Mouse (Mus musculus): ENCODE data around the gene Lss. TPM values are rescaled to one million over a fixed set of nuclear protein-coding genes. Genes with fewer than 3 reads are reported as not detected.

Lss gene
- polyA plus RNA-seq, 1 experiment from 2014 or later: 13.7 TPM

GRCm38 (mm10) chr10:76550458-76550857 is 19.1 kb downstream of the Lss start:
- H3K27ac ChIP-seq (ENCODE audit: low read depth, low read length): no peak overlapping the region
- TF ChIP-seq CTCF (IDR thresholded peaks at IDR 0.05; ENCODE audit: low read depth): peak; percentile 69
- H3K4me3 ChIP-seq (ENCODE audit: low read depth, low read length): no peak overlapping the region
- H3K4me2 ChIP-seq (replicated peaks; ENCODE audit: low read depth): no peak overlapping the region
- H3K9ac ChIP-seq (ENCODE audit: low read depth, low read length): no peak overlapping the region
- H3K9me3 ChIP-seq (ENCODE audit: control insufficient read depth): no peaks in the 10 kb centered on the region
- 91% methylated on average over 5 of the region's 5 CpGs for WGBS
- no peaks in the 10 kb centered on the region for H3K27me3 ChIP-seq (replicated peaks; ENCODE audit: control insufficient read depth, insufficient read depth, low read length)
- ATAC-seq: no peak
- H3K4me1 ChIP-seq (replicated peaks; ENCODE audit: control insufficient read depth, insufficient read depth, low read length): no peaks in the 10 kb centered on the region
- H3K36me3 ChIP-seq (ENCODE audit: control insufficient read depth, insufficient read depth): peaks cover 86% of the 10 kb centered on the region

GRCm38 (mm10) chr10:76551556-76551955 is 20.2 kb downstream of the Lss start:
- H3K27ac ChIP-seq (ENCODE audit: low read depth, low read length): no peak overlapping the region
- no peaks in the 10 kb centered on the region for H3K27me3 ChIP-seq (replicated peaks; ENCODE audit: control insufficient read depth, insufficient read depth, low read length)
- no peak for TF ChIP-seq CTCF (IDR thresholded peaks at IDR 0.05; ENCODE audit: low read depth)
- no peak overlapping the region for H3K4me2 ChIP-seq (replicated peaks; ENCODE audit: low read depth)
- peaks cover 84% of the 10 kb centered on the region for H3K36me3 ChIP-seq (ENCODE audit: control insufficient read depth, insufficient read depth)
- 77% methylated on average over 3 of the region's 3 CpGs for WGBS
- H3K9me3 ChIP-seq (ENCODE audit: control insufficient read depth): no peaks in the 10 kb centered on the region
- no peak overlapping the region for H3K9ac ChIP-seq (ENCODE audit: low read depth, low read length)
- no peak for ATAC-seq
- no peak overlapping the region for H3K4me3 ChIP-seq (ENCODE audit: low read depth, low read length)
- no peaks in the 10 kb centered on the region for H3K4me1 ChIP-seq (replicated peaks; ENCODE audit: control insufficient read depth, insufficient read depth, low read length)

DNA sequence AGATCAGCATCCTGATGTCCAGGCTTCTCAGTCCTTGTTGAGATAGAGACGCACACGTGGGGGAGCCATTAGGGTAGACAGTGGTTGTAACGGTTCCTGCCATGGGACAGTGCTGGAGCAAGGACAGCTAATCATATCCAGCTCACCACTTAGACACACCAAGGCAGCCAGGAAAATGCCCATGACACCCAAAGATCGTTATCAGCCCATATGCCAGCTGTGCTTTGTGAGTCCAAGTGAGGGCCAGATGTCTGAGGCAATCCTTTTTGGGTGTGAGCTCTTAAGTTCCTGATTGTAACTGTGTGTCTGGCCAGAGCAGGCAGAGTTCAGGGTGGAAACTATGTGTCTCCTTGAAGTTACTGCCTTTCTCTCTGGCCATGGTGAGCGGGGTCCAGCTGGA is 22.7 kb downstream of the Lss start:
- Histone ChIP-seq H3K27me3 (replicated peaks; ENCODE audit: control insufficient read depth, insufficient read depth, low read length) (no peaks in the 10 kb centered on the region), H3K36me3 (ENCODE audit: control insufficient read depth, insufficient read depth) (peaks cover 65% of the 10 kb centered on the region), H3K9me3 (ENCODE audit: control insufficient read depth) (no peaks in the 10 kb centered on the region), H3K27ac (ENCODE audit: low read depth, low read length) (no peak overlapping the region), H3K9ac (ENCODE audit: low read depth, low read length) (no peak overlapping the region), H3K4me2 (replicated peaks; ENCODE audit: low read depth) (no peak overlapping the region), H3K4me3 (ENCODE audit: low read depth, low read length) (no peak overlapping the region), H3K4me1 (replicated peaks; ENCODE audit: control insufficient read depth, insufficient read depth, low read length) (no peaks in the 10 kb centered on the region)
- ATAC-seq: no peak
- 91% methylated on average over 5 of the region's 5 CpGs for WGBS
- TF ChIP-seq CTCF (IDR thresholded peaks at IDR 0.05; ENCODE audit: low read depth): no peak

DNA sequence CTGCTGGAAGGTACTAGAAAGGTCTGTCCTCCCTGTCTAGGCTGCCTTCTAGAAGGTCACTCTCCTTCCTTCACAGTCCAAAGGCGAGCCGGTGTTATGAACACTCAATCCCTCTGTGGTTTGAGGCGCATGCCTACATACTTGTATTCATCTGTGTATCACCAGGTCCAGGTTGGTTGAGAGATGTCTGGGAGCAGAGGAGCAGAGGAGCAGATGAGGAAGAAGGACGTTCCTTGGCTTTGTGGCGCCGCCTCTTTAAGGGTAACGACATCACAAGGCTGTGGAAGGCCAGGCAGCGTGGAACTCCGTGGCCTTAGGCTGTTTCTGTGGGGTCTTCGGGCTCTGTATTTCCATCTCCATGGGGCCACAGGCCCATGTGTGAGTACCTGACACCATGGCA is 30.6 kb downstream of the Lss start, which contains the start of gene Spatc1l:
TSS of gene Spatc1l (plus strand) at position 301 of the 400 bp plus-strand sequence.
- H3K27me3 ChIP-seq (replicated peaks; ENCODE audit: control insufficient read depth, insufficient read depth, low read length): no peaks in the 10 kb centered on the region
- no peak within 1 kb of the TSS for H3K4me2 ChIP-seq (replicated peaks; ENCODE audit: low read depth)
- H3K9me3 ChIP-seq (ENCODE audit: control insufficient read depth): no peaks in the 10 kb centered on the region
- no peaks in the 10 kb centered on the region for H3K4me1 ChIP-seq (replicated peaks; ENCODE audit: control insufficient read depth, insufficient read depth, low read length)
- no peak for ATAC-seq
- WGBS: 87% methylated on average over 10 of the region's 10 CpGs
- no peak within 1 kb of the TSS for H3K4me3 ChIP-seq (ENCODE audit: low read depth, low read length)
- no peak for TF ChIP-seq CTCF (IDR thresholded peaks at IDR 0.05; ENCODE audit: low read depth)
- H3K36me3 ChIP-seq (ENCODE audit: control insufficient read depth, insufficient read depth): no peaks in the 10 kb centered on the region
- no peak within 1 kb of the TSS for H3K9ac ChIP-seq (ENCODE audit: low read depth, low read length)
- H3K27ac ChIP-seq (ENCODE audit: low read depth, low read length): no peak within 1 kb of the TSS

- no peak for TF ChIP-seq CTCF (IDR thresholded peaks at IDR 0.05; ENCODE audit: low read depth)
- Histone ChIP-seq H3K4me2 (replicated peaks; ENCODE audit: low read depth) (no peak overlapping the region), H3K9me3 (ENCODE audit: control insufficient read depth) (no peaks in the 10 kb centered on the region), H3K27ac (ENCODE audit: low read depth, low read length) (no peak overlapping the region), H3K9ac (ENCODE audit: low read depth, low read length) (no peak overlapping the region), H3K36me3 (ENCODE audit: control insufficient read depth, insufficient read depth) (no peaks in the 10 kb centered on the region), H3K4me3 (ENCODE audit: low read depth, low read length) (no peak overlapping the region), H3K4me1 (replicated peaks; ENCODE audit: control insufficient read depth, insufficient read depth, low read length) (no peaks in the 10 kb centered on the region), H3K27me3 (replicated peaks; ENCODE audit: control insufficient read depth, insufficient read depth, low read length) (no peaks in the 10 kb centered on the region)
- no peak for ATAC-seq
- WGBS: 79% methylated on average over 22 of the region's 22 CpGs
Observed at GRCm38 (mm10) chr10:76569996-76570685, 38.8 kb downstream of the Lss start.

DNA sequence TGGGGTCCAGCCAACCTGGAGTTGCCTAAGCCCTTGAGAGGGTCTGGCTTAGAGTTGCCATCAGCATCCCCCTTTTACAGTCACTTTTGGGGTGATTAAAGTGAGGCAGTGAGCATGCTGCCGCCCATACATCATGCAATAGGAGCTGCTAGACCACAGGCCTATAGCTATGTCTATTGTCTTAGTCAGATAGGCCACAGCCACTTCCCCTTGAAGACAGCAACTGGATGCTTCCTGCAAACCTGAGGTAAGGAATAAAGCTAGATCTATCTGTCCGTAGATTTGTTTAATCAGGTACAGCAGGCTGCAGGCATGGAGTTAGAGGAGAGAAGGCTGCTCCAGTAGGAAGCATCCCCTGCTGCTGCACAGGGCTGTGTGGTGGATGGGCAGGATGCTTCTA is 39.7 kb downstream of the Lss start:
- 64% methylated on average over 2 of the region's 2 CpGs for WGBS

More for the DNA sequence above, 39.7 kb downstream of the Lss start:
- Histone ChIP-seq H3K9ac (ENCODE audit: low read depth, low read length) (no peak overlapping the region), H3K4me1 (replicated peaks; ENCODE audit: control insufficient read depth, insufficient read depth, low read length) (no peaks in the 10 kb centered on the region), H3K9me3 (ENCODE audit: control insufficient read depth) (no peaks in the 10 kb centered on the region), H3K36me3 (ENCODE audit: control insufficient read depth, insufficient read depth) (no peaks in the 10 kb centered on the region), H3K27me3 (replicated peaks; ENCODE audit: control insufficient read depth, insufficient read depth, low read length) (no peaks in the 10 kb centered on the region), H3K27ac (ENCODE audit: low read depth, low read length) (no peak overlapping the region), H3K4me2 (replicated peaks; ENCODE audit: low read depth) (no peak overlapping the region), H3K4me3 (ENCODE audit: low read depth, low read length) (no peak overlapping the region)
- ATAC-seq: no peak
- TF ChIP-seq CTCF (IDR thresholded peaks at IDR 0.05; ENCODE audit: low read depth): no peak
